In genomic region chr12:78794236-78794635, GRCm38 (mm10) we compare ENCODE assay signal across 16 mouse cellular contexts. TPM values are rescaled to one million over a fixed set of nuclear protein-coding genes. Genes with fewer than 3 reads are reported as not detected.
A peak's percentile ranks its signal among the peaks of the same experiment; 100 is the strongest.
DNase-seq lines count a peak whose midpoint lies in the region; ATAC-seq and TF ChIP-seq lines count a peak whose summit lies in the region.
"Had no signal": no experiment of that assay in that cellular context is flagged by ENCODE, and none has a peak within 500 bp of the region (broad histone marks: within the 10 kb centered on the region; RNA-seq: fewer than 3 reads in every experiment).

No protein-coding gene starts in this region.

- TF ChIP-seq CTCF in forebrain, postnatal 0 days (IDR thresholded peaks at IDR 0.05; ENCODE audit: low read depth): no peak

- H3K27me3 ChIP-seq in forebrain, postnatal 0 days (ENCODE audit: insufficient read depth, low read length): no peaks in the 10 kb centered on the region
- no peaks in the 10 kb centered on the region for H3K27me3 ChIP-seq in forebrain, embryonic 16.5 days (replicated peaks; ENCODE audit: control insufficient read depth, insufficient read depth, low read length)
- H3K27me3 ChIP-seq: hindbrain, embryonic 12.5 days; limb, embryonic 13.5 days; neural tube, embryonic 13.5 days had no signal

- no peak overlapping the region for H3K4me2 ChIP-seq in forebrain, postnatal 0 days (ENCODE audit: low read depth)
- H3K4me2 ChIP-seq in forebrain, embryonic 16.5 days (ENCODE audit: low read length): no peak overlapping the region
- H3K4me2 ChIP-seq: hindbrain, embryonic 12.5 days; limb, embryonic 13.5 days; neural tube, embryonic 13.5 days had no signal

- peak; percentile 1 for DNase-seq in forebrain, postnatal 0 days
- DNase-seq in layer of hippocampus, adult 18-20 months (ENCODE audit: low spot score in 2 of 2): peak; percentile 16 to 42
- DNase-seq in layer of hippocampus, postnatal 14 days (ENCODE audit: low spot score in 2 of 2): no peak
- DNase-seq in brain, adult 2 months (ENCODE audit: low read depth, low spot score): peak; percentile 44
- peak; percentile 22 for DNase-seq in kidney, postnatal 10 days
- no peak for DNase-seq in gastrocnemius, postnatal 14 days
- no peak for DNase-seq in right cerebral cortex, postnatal 14 days
- DNase-seq: B cell, adult 2 months; cerebellum, adult 9-10 months; thymus, postnatal 25 days had no signal

- WGBS in forebrain, postnatal 0 days: 9% methylated on average over 1 of the region's 1 CpGs
- 13% methylated on average over 1 of the region's 1 CpGs for WGBS in forebrain, embryonic 16.5 days

- H3K4me3 ChIP-seq in forebrain, postnatal 0 days (ENCODE audit: low read depth, low read length): no peak overlapping the region
- no peak overlapping the region for H3K4me3 ChIP-seq in forebrain, embryonic 16.5 days (replicated peaks; ENCODE audit: low read length)
- H3K4me3 ChIP-seq: erythroblast, embryonic 14.5 days; hindbrain, embryonic 12.5 days; limb, embryonic 13.5 days; neural tube, embryonic 13.5 days had no signal

- no peak overlapping the region for H3K27ac ChIP-seq in forebrain, postnatal 0 days (ENCODE audit: low read depth, low read length)
- H3K27ac ChIP-seq in forebrain, embryonic 16.5 days (ENCODE audit: low read length): no peak overlapping the region
- H3K27ac ChIP-seq: hindbrain, embryonic 12.5 days; limb, embryonic 13.5 days; neural tube, embryonic 13.5 days had no signal

- intact Hi-C loops in gastrocnemius, postnatal 14 days (cut with DNase I; ENCODE audit: low total_unique reads): no loop called here

- H3K4me1 ChIP-seq in forebrain, postnatal 0 days (ENCODE audit: insufficient read depth): no peaks in the 10 kb centered on the region
- H3K4me1 ChIP-seq in forebrain, embryonic 16.5 days (replicated peaks; ENCODE audit: control insufficient read depth, insufficient read depth, low read length): no peaks in the 10 kb centered on the region
- H3K4me1 ChIP-seq: limb, embryonic 13.5 days; neural tube, embryonic 13.5 days had no signal

- H3K36me3 ChIP-seq in forebrain, postnatal 0 days (ENCODE audit: insufficient read depth): no peaks in the 10 kb centered on the region
- H3K36me3 ChIP-seq in forebrain, embryonic 16.5 days (ENCODE audit: control insufficient read depth, insufficient read depth): no peaks in the 10 kb centered on the region

- ATAC-seq in forebrain, postnatal 0 days: no peak
- ATAC-seq in forebrain, embryonic 16.5 days: no peak

- no peak overlapping the region for H3K9ac ChIP-seq in forebrain, postnatal 0 days
- H3K9ac ChIP-seq in forebrain, embryonic 16.5 days (replicated peaks; ENCODE audit: low read depth, low read length): no peak overlapping the region
- H3K9ac ChIP-seq: hindbrain, embryonic 12.5 days; limb, embryonic 13.5 days; neural tube, embryonic 13.5 days had no signal

- H3K9me3 ChIP-seq in forebrain, postnatal 0 days (ENCODE audit: low read length): no peaks in the 10 kb centered on the region
- no peaks in the 10 kb centered on the region for H3K9me3 ChIP-seq in forebrain, embryonic 16.5 days (ENCODE audit: control insufficient read depth, low read length)
- H3K9me3 ChIP-seq: G1E; hindbrain, embryonic 12.5 days; limb, embryonic 13.5 days; neural tube, embryonic 13.5 days had no signal

RNA-seq across cellular contexts. Expression of gene Mpp5, which starts 45.5 kb away (rescaled TPM):
- total RNA-seq in forebrain, postnatal 0 days (2014; rRNA removed): 11.8 and 14.7 TPM in 2 replicates
- 4.9 and 10.8 TPM in 2 replicates for polyA plus RNA-seq in forebrain, postnatal 0 days (2015; fragmentation: Nextera tagmentation; extraction: Ambion mirVana)
- polyA plus RNA-seq in forebrain, embryonic 16.5 days (2015; fragmentation: Nextera tagmentation; extraction: Ambion mirVana): 14.4 and 16.0 TPM in 2 replicates
- total RNA-seq in layer of hippocampus, adult 18-20 months (2021): 10 to 100 TPM; 33.6 to 35.6 TPM
- 10 to 100 TPM; 18.5 to 21.0 TPM for total RNA-seq in layer of hippocampus, postnatal 14 days (2021)
- 10 to 100 TPM; 12.7 to 18.4 TPM for total RNA-seq in gastrocnemius, postnatal 14 days (2021)

Comparison
In these comparisons a context has a peak if more than half of its experiments do, and no peak if none do; other contexts are left out.
1. DNase-seq: peak in forebrain, postnatal 0 days (single experiment), layer of hippocampus, adult 18-20 months (2 of 2), brain, adult 2 months (single experiment) and kidney, postnatal 10 days (single experiment); none in layer of hippocampus, postnatal 14 days (0 of 2), gastrocnemius, postnatal 14 days (single experiment) and right cerebral cortex, postnatal 14 days (single experiment).